Mouse (Mus musculus) liver, adult 2 months (tissue): ENCODE results near the gene Rps4x.

ENCODE experiments used
- CTCF ChIP-seq: fragments of 200-500 bp; IDR thresholded peaks from 2 replicates; pipeline ENCODE4 v1.5.1; 2011; ENCODE audit warnings: low read depth, low read length, control low read depth
- POLR2A ChIP-seq: fragments of 200-500 bp; IDR thresholded peaks from 2 replicates; pipeline ENCODE4 v1.6.1; 2011; ENCODE audit warnings: low read length, control low read depth; ENCODE audit not compliant: insufficient read depth; ENCODE audit errors: extremely low read depth

DNA sequence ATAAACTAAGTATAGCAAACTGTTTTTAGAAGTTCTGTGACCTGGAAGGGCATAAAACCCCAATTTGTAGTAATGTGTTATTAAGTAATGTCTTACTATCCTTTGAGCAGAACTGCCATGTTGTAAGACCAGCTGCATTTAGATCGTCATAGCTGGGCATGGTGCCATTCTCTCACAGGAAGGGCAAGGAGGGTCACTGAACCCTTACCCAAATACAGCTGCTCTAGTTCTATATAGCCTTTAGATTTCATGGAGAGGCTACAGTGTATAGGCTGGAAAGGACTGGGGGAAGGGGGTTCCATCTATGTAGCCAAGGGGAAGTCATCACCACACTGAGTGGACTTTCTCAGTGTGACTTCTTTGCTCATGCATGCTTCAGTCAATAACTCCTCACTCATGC is 48.0 kb downstream of the Rps4x start:
- TF ChIP-seq CTCF (no peak), POLR2A (no peak)
